Mouse (Mus musculus): Measurements from ENCODE around the gene Nup50.

DNA sequence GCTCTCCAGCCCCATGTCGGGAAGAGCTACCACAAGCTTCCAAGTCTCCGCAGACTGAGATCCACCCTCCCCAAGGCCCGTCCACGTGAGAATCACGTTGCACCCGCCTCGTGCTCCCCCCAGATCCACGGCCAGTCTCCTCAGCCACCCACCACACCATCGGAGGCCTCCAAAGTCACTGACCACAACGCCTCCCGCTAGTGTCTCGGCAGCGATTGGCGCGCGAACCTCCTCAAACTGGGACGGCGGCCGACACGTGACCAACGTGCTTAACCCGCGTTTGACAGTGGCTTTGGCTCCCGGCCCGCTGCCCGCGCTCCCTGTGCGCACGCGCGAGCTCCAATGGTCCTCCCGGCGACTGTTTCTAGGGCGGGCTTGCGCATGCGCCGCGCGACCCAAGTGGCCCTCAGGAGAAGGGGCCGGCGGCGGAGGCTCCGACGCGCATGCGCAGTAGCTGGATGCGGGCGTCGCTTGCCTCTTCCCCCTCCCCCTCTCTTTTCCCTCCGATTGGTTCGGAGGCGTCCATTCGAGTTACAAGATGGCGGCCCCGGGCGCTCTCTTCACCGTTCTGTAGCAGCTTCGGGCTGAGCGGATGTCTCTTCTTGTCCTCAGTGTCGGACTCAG, at the start of gene Nup50:
- TF ChIP-seq POLR2A (IDR thresholded peaks at IDR 0.05; ENCODE audit: borderline replicate concordance, extremely low read depth, low read depth, low read length): peak; percentile 80; the same call in 1 of the 2 replicates
- no peak for TF ChIP-seq CTCF (IDR thresholded peaks at IDR 0.05; ENCODE audit: insufficient read depth, low read length)

Data from lung, adult 2 months (tissue).